Mouse (Mus musculus): ENCODE measurements around the gene Edem2. TPM values are rescaled to one million over a fixed set of nuclear protein-coding genes. Genes with fewer than 3 reads are reported as not detected.

Gene Edem2
- polyA plus RNA-seq, 1 experiment: 19.0 TPM

- Histone ChIP-seq H3K4me3 (ENCODE audit: insufficient read depth, poor library complexity, severe bottlenecking) (no peak overlapping the region), H3ac (ENCODE audit: control insufficient read depth, insufficient read length, low read depth) (no peak overlapping the region), H3K27me3 (ENCODE audit: control insufficient read depth, insufficient read depth, insufficient read length) (no peaks in the 10 kb centered on the region), H3K36me3 (ENCODE audit: control insufficient read depth, insufficient read depth) (peaks cover 60% of the 10 kb centered on the region), H3K79me2 (ENCODE audit: control insufficient read depth, insufficient read depth) (no peaks in the 10 kb centered on the region), H3K79me3 (ENCODE audit: low read depth) (peaks cover 1% of the 10 kb centered on the region)
- TF ChIP-seq USF1 (IDR thresholded peaks at IDR 0.05; ENCODE audit: low read depth) (no peak), CTCF (IDR thresholded peaks at IDR 0.05; ENCODE audit: control insufficient read depth, insufficient read depth, insufficient read length) (no peak), CEBPB (IDR thresholded peaks at IDR 0.05; ENCODE audit: low read depth) (no peak), MYOG (IDR thresholded peaks at IDR 0.05; ENCODE audit: control insufficient read depth, extremely low read depth, insufficient read length) (no peak), MAX (IDR thresholded peaks at IDR 0.05) (no peak), MYOD1 (IDR thresholded peaks at IDR 0.05; ENCODE audit: control insufficient read depth, insufficient read length, low read depth) (no peak), FOSL1 (IDR thresholded peaks at IDR 0.05; ENCODE audit: insufficient read depth, low read length, poor library complexity, severe bottlenecking) (no peak)
Measured at GRCm38 (mm10) chr2:155663097-155663496, 66.2 kb downstream of the Edem2 start.

DNA sequence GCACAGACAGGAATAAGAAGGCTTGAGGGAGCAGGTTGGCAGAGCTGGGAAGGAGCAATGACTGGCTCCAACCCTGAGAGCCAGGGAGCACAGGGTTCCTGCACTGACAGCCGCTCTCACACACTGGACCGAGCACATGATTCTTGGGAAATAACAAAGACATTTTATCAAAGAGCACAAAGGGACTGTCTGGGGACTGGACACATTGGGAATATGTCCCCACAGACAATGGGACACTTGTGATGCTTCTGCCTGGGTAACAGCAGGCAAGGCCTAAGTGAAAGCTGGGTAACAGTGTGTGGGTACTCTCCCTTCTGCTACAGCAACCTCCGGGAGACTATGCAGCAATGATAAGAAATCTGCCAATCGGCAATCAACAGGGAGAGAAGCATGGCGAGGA lies 66.9 kb downstream of the Edem2 start:
- Histone ChIP-seq H3ac (ENCODE audit: control insufficient read depth, insufficient read length, low read depth) (no peak overlapping the region), H3K27me3 (ENCODE audit: control insufficient read depth, insufficient read depth, insufficient read length) (no peaks in the 10 kb centered on the region), H3K79me3 (ENCODE audit: low read depth) (no peaks in the 10 kb centered on the region), H3K4me3 (ENCODE audit: insufficient read depth, poor library complexity, severe bottlenecking) (no peak overlapping the region), H3K79me2 (ENCODE audit: control insufficient read depth, insufficient read depth) (no peaks in the 10 kb centered on the region), H3K36me3 (ENCODE audit: control insufficient read depth, insufficient read depth) (peaks cover 62% of the 10 kb centered on the region)
- TF ChIP-seq MYOD1 (IDR thresholded peaks at IDR 0.05; ENCODE audit: control insufficient read depth, insufficient read length, low read depth) (no peak), FOSL1 (IDR thresholded peaks at IDR 0.05; ENCODE audit: insufficient read depth, low read length, poor library complexity, severe bottlenecking) (no peak), MAX (IDR thresholded peaks at IDR 0.05) (no peak), CTCF (IDR thresholded peaks at IDR 0.05; ENCODE audit: control insufficient read depth, insufficient read depth, insufficient read length) (no peak), USF1 (IDR thresholded peaks at IDR 0.05; ENCODE audit: low read depth) (no peak), MYOG (IDR thresholded peaks at IDR 0.05; ENCODE audit: control insufficient read depth, extremely low read depth, insufficient read length) (no peak), CEBPB (IDR thresholded peaks at IDR 0.05; ENCODE audit: low read depth) (no peak)

GRCm38 (mm10) chr2:155655759-155656372 lies 73.4 kb downstream of the Edem2 start:
- no peak for TF ChIP-seq CTCF (IDR thresholded peaks at IDR 0.05; ENCODE audit: control insufficient read depth, insufficient read depth, insufficient read length)
- Histone ChIP-seq H3ac (ENCODE audit: control insufficient read depth, insufficient read length, low read depth) (no peak overlapping the region), H3K79me2 (ENCODE audit: control insufficient read depth, insufficient read depth) (no peaks in the 10 kb centered on the region), H3K79me3 (ENCODE audit: low read depth) (no peaks in the 10 kb centered on the region), H3K36me3 (ENCODE audit: control insufficient read depth, insufficient read depth) (peaks cover 75% of the 10 kb centered on the region), H3K4me3 (ENCODE audit: insufficient read depth, poor library complexity, severe bottlenecking) (no peak overlapping the region), H3K27me3 (ENCODE audit: control insufficient read depth, insufficient read depth, insufficient read length) (no peaks in the 10 kb centered on the region)

GRCm38 (mm10) chr2:155652618-155653017 lies 76.7 kb downstream of the Edem2 start:
- Histone ChIP-seq H3K79me2 (ENCODE audit: control insufficient read depth, insufficient read depth) (no peaks in the 10 kb centered on the region), H3K4me3 (ENCODE audit: insufficient read depth, poor library complexity, severe bottlenecking) (no peak overlapping the region), H3K27me3 (ENCODE audit: control insufficient read depth, insufficient read depth, insufficient read length) (no peaks in the 10 kb centered on the region), H3K36me3 (ENCODE audit: control insufficient read depth, insufficient read depth) (peaks cover 86% of the 10 kb centered on the region), H3ac (ENCODE audit: control insufficient read depth, insufficient read length, low read depth) (no peak overlapping the region), H3K79me3 (ENCODE audit: low read depth) (no peaks in the 10 kb centered on the region)
- TF ChIP-seq MYOG (IDR thresholded peaks at IDR 0.05; ENCODE audit: control insufficient read depth, extremely low read depth, insufficient read length) (no peak), USF1 (IDR thresholded peaks at IDR 0.05; ENCODE audit: low read depth) (no peak), MYOD1 (IDR thresholded peaks at IDR 0.05; ENCODE audit: control insufficient read depth, insufficient read length, low read depth) (no peak), MAX (IDR thresholded peaks at IDR 0.05) (no peak), FOSL1 (IDR thresholded peaks at IDR 0.05; ENCODE audit: insufficient read depth, low read length, poor library complexity, severe bottlenecking) (no peak), CTCF (IDR thresholded peaks at IDR 0.05; ENCODE audit: control insufficient read depth, insufficient read depth, insufficient read length) (no peak), CEBPB (IDR thresholded peaks at IDR 0.05; ENCODE audit: low read depth) (no peak)

Other genes with a start within 250 kb of the Edem2 start
- gene Acss2, start 211.5 kb downstream of the Edem2 start, polyA plus RNA-seq (2012; fragmentation: generic; extraction: Trizol): 3.1 TPM
- 2.6 TPM for gene Ggt7, start 211.2 kb downstream of the Edem2 start, polyA plus RNA-seq (2012; fragmentation: generic; extraction: Trizol)
- 39.4 TPM for gene Gss, start 136.7 kb downstream of the Edem2 start, polyA plus RNA-seq (2012; fragmentation: generic; extraction: Trizol)
- 0.09 TPM for gene Myh7b, start 118.3 kb downstream of the Edem2 start, polyA plus RNA-seq (2012; fragmentation: generic; extraction: Trizol)
- gene Trpc4ap, start 37.1 kb downstream of the Edem2 start, polyA plus RNA-seq (2012; fragmentation: generic; extraction: Trizol): 70.5 TPM
- gene Gm17581, start 6.4 kb upstream of the Edem2 start, polyA plus RNA-seq (2012; fragmentation: generic; extraction: Trizol): not detected
- 4.4 TPM for gene Procr, start 21.6 kb upstream of the Edem2 start, polyA plus RNA-seq (2012; fragmentation: generic; extraction: Trizol)
- 0.04 TPM for gene Mmp24, start 45.9 kb upstream of the Edem2 start, polyA plus RNA-seq (2012; fragmentation: generic; extraction: Trizol)
- gene BC029722, start 90.0 kb upstream of the Edem2 start, polyA plus RNA-seq (2012; fragmentation: generic; extraction: Trizol): 32.9 TPM
- gene Eif6, start 97.5 kb upstream of the Edem2 start, polyA plus RNA-seq (2012; fragmentation: generic; extraction: Trizol): 340 TPM
- gene Fam83c, start 105.4 kb upstream of the Edem2 start, polyA plus RNA-seq (2012; fragmentation: generic; extraction: Trizol): 0.02 TPM
- 47.6 TPM for gene Uqcc1, start 200.8 kb upstream of the Edem2 start, polyA plus RNA-seq (2012; fragmentation: generic; extraction: Trizol)
- not detected for gene Gm15557, start 211.3 kb upstream of the Edem2 start, polyA plus RNA-seq (2012; fragmentation: generic; extraction: Trizol)
- not detected for gene Gdf5, start 215.9 kb upstream of the Edem2 start, polyA plus RNA-seq (2012; fragmentation: generic; extraction: Trizol)
- 24.1 TPM for gene Cep250, start 227.0 kb upstream of the Edem2 start, polyA plus RNA-seq (2012; fragmentation: generic; extraction: Trizol)

Measured in C2C12 (cell line).